Mouse (Mus musculus) mammary gland, adult 2 months (tissue): ENCODE data around the gene Nedd8. TPM values are rescaled to one million over a fixed set of nuclear protein-coding genes. Genes with fewer than 3 reads are reported as not detected.

Experiments used
- polyA plus RNA-seq: library from polyadenylated mRNA; depleted of rRNA; stranded (reverse); fragments of >200 nt; gene quantifications from 2 replicates; pipeline ENCODE4 v1.2.3, GENCODE M21; 2012; ENCODE audit warnings: low replicate concordance; rRNA removed

Nedd8 gene
- 210 and 446 TPM in 2 replicates for polyA plus RNA-seq

GRCm38 (mm10) chr14:55671833-55672740 is at the start of gene Nedd8, which contains the start of gene Gmpr2:
Nedd8 (minus strand) TSS chr14:55672124.
Gmpr2 (plus strand) TSS chr14:55671941.

GRCm38 (mm10) chr14:55713729-55714122 is 41.8 kb upstream of the Nedd8 start, which contains the start of gene Tgm1:
Tgm1 (minus strand) TSS chr14:55713926.

GRCm38 (mm10) chr14:55681160-55682117 is 9.5 kb upstream of the Nedd8 start, which contains the start of gene Tinf2:
Tinf2 (minus strand) TSS chr14:55681820.

GRCm38 (mm10) chr14:55659960-55660573 is 11.9 kb downstream of the Nedd8 start, which contains the start of gene Mdp1:
Mdp1 (minus strand) TSS chr14:55660508.

GRCm38 (mm10) chr14:55649884-55650283 is 22.0 kb downstream of the Nedd8 start, which contains the start of gene Tssk4:
Tssk4 (plus strand) TSS chr14:55650184.

GRCm38 (mm10) chr14:55643060-55643907 is 28.6 kb downstream of the Nedd8 start, which contains the start of gene Tm9sf1:
Tm9sf1 (minus strand) TSS chr14:55643806.

GRCm38 (mm10) chr14:55637795-55638194 is 34.1 kb downstream of the Nedd8 start, which contains the start of gene Gm49378:
Gm49378 (minus strand) TSS chr14:55637895.

GRCm38 (mm10) chr14:55635523-55636007 is 36.4 kb downstream of the Nedd8 start, which contains the start of gene Ipo4:
Ipo4 (minus strand) TSS chr14:55635957.

GRCm38 (mm10) chr14:55617822-55618221 is 54.1 kb downstream of the Nedd8 start, which contains the start of gene Rec8:
Rec8 (plus strand) TSS chr14:55618037.

Other genes starting within 250 kb of the Nedd8 start
- 37.4 and 44.9 TPM in 2 replicates for gene Dhrs4, start 193.4 kb downstream of the Nedd8 start, polyA plus RNA-seq
- 4.7 and 7.6 TPM in 2 replicates for gene Carmil3, start 181.5 kb downstream of the Nedd8 start, polyA plus RNA-seq
- 0.04 and 0.06 TPM in 2 replicates for gene Cpne6, start 161.7 kb downstream of the Nedd8 start, polyA plus RNA-seq
- gene Nrl, start 147.1 kb downstream of the Nedd8 start, polyA plus RNA-seq: not detected in 2 replicates
- 48.9 and 49.2 TPM in 2 replicates for gene Pck2, start 131.9 kb downstream of the Nedd8 start, polyA plus RNA-seq
- 81.8 and 97.0 TPM in 2 replicates for gene Dcaf11, start 112.1 kb downstream of the Nedd8 start, polyA plus RNA-seq
- gene A730061H03Rik, start 111.7 kb downstream of the Nedd8 start, polyA plus RNA-seq: 3.3 and 3.4 TPM in 2 replicates
- gene Fitm1, start 96.5 kb downstream of the Nedd8 start, polyA plus RNA-seq: 1.3 and 183 TPM in 2 replicates
- gene Psme1, start 94.0 kb downstream of the Nedd8 start, polyA plus RNA-seq: 108 and 126 TPM in 2 replicates
- 46.8 and 63.8 TPM in 2 replicates for gene Emc9, start 86.8 kb downstream of the Nedd8 start, polyA plus RNA-seq
- 82.9 and 83.0 TPM in 2 replicates for gene Psme2, start 81.0 kb downstream of the Nedd8 start, polyA plus RNA-seq
- gene Rnf31, start 80.4 kb downstream of the Nedd8 start, polyA plus RNA-seq: 45.2 and 55.3 TPM in 2 replicates
- gene Irf9, start 68.6 kb downstream of the Nedd8 start, polyA plus RNA-seq: 87.7 and 150 TPM in 2 replicates
- 1.1 and 1.5 TPM in 2 replicates for gene Rec8, start 54.1 kb downstream of the Nedd8 start, polyA plus RNA-seq
- 86.3 and 113 TPM in 2 replicates for gene Ipo4, start 36.2 kb downstream of the Nedd8 start, polyA plus RNA-seq
- gene Gm49378, start 34.2 kb downstream of the Nedd8 start, polyA plus RNA-seq: 12.4 and 13.1 TPM in 2 replicates
- 79.9 and 86.5 TPM in 2 replicates for gene Tm9sf1, start 28.3 kb downstream of the Nedd8 start, polyA plus RNA-seq
- 1.1 and 1.4 TPM in 2 replicates for gene Tssk4, start 21.9 kb downstream of the Nedd8 start, polyA plus RNA-seq
- 15.3 and 24.6 TPM in 2 replicates for gene Mdp1, start 11.6 kb downstream of the Nedd8 start, polyA plus RNA-seq
- gene Gmpr2, start 183 bp downstream of the Nedd8 start, polyA plus RNA-seq: 12.7 and 32.2 TPM in 2 replicates
- 12.8 and 15.9 TPM in 2 replicates for gene Tinf2, start 9.7 kb upstream of the Nedd8 start, polyA plus RNA-seq
- gene Tgm1, start 41.8 kb upstream of the Nedd8 start, polyA plus RNA-seq: 8.3 and 10.6 TPM in 2 replicates
- gene Rabggta, start 50.1 kb upstream of the Nedd8 start, polyA plus RNA-seq: 51.2 and 52.9 TPM in 2 replicates
- 75.4 and 104 TPM in 2 replicates for gene Dhrs1, start 73.6 kb upstream of the Nedd8 start, polyA plus RNA-seq
- gene Nop9, start 73.6 kb upstream of the Nedd8 start, polyA plus RNA-seq: 16.8 and 28.9 TPM in 2 replicates
- gene Cideb, start 86.3 kb upstream of the Nedd8 start, polyA plus RNA-seq: 2.9 and 3.4 TPM in 2 replicates
- 0.29 and 0.34 TPM in 2 replicates for gene Ltb4r2, start 89.3 kb upstream of the Nedd8 start, polyA plus RNA-seq
- gene Ltb4r1, start 93.8 kb upstream of the Nedd8 start, polyA plus RNA-seq: 5.1 and 7.6 TPM in 2 replicates
- gene Adcy4, start 112.0 kb upstream of the Nedd8 start, polyA plus RNA-seq: 41.0 and 55.8 TPM in 2 replicates
- 21.9 and 26.5 TPM in 2 replicates for gene Ripk3, start 116.7 kb upstream of the Nedd8 start, polyA plus RNA-seq
- gene Nfatc4, start 151.0 kb upstream of the Nedd8 start, polyA plus RNA-seq: 28.1 and 37.1 TPM in 2 replicates
- 6.3 and 6.5 TPM in 2 replicates for gene Nynrin, start 181.9 kb upstream of the Nedd8 start, polyA plus RNA-seq
- gene Cbln3, start 212.3 kb upstream of the Nedd8 start, polyA plus RNA-seq: 0.26 and 0.33 TPM in 2 replicates
- 24.4 and 25.2 TPM in 2 replicates for gene Khnyn, start 212.8 kb upstream of the Nedd8 start, polyA plus RNA-seq
- 48.0 and 73.6 TPM in 2 replicates for gene Sdr39u1, start 228.2 kb upstream of the Nedd8 start, polyA plus RNA-seq